Mouse (Mus musculus): ENCODE data around the gene Gm11042.

The Gm11042 gene

GRCm38 (mm10) chr12:74316344-74316973, at the start of gene Gm11042:
Gm11042 (minus strand) TSS chr12:74316394.
- DNase-seq (ENCODE audit: low spot score), result no peak

GRCm38 (mm10) chr12:74364477-74364876, 48.3 kb upstream of the Gm11042 start:
- DNase-seq (ENCODE audit: low spot score), result no peak

- DNase-seq (ENCODE audit: low spot score), result no peak
These were observed 46.9 kb upstream of the Gm11042 start for GRCm38 (mm10) chr12:74363076-74363475.

GRCm38 (mm10) chr12:74362453-74362852, 46.3 kb upstream of the Gm11042 start:
- no peak for DNase-seq (ENCODE audit: low spot score)

- DNase-seq (ENCODE audit: low spot score), result no peak
These were observed 43.6 kb upstream of the Gm11042 start for GRCm38 (mm10) chr12:74359791-74360190.

- DNase-seq (ENCODE audit: low spot score), result no peak
These were observed 41.6 kb upstream of the Gm11042 start for GRCm38 (mm10) chr12:74357806-74358205.

GRCm38 (mm10) chr12:74342720-74343119, 26.5 kb upstream of the Gm11042 start:
- DNase-seq (ENCODE audit: low spot score), result no peak

GRCm38 (mm10) chr12:74340070-74340469, 23.9 kb upstream of the Gm11042 start:
- DNase-seq (ENCODE audit: low spot score), result no peak

- no peak for DNase-seq (ENCODE audit: low spot score)
These were observed 17.5 kb upstream of the Gm11042 start for GRCm38 (mm10) chr12:74333706-74334105.

- peak; percentile 18 for DNase-seq (ENCODE audit: low spot score)
These were observed 16.8 kb upstream of the Gm11042 start for GRCm38 (mm10) chr12:74333016-74333415.

GRCm38 (mm10) chr12:74329759-74330158, 13.6 kb upstream of the Gm11042 start:
- DNase-seq (ENCODE audit: low spot score), result no peak

- no peak for DNase-seq (ENCODE audit: low spot score)
These were observed 10.4 kb upstream of the Gm11042 start for GRCm38 (mm10) chr12:74326644-74327043.

GRCm38 (mm10) chr12:74321981-74322380, 5.8 kb upstream of the Gm11042 start:
- DNase-seq (ENCODE audit: low spot score), result no peak

GRCm38 (mm10) chr12:74320318-74320717, 4.1 kb upstream of the Gm11042 start:
- DNase-seq (ENCODE audit: low spot score), result peak; percentile 37

- no peak for DNase-seq (ENCODE audit: low spot score)
These were observed 980 bp upstream of the Gm11042 start for GRCm38 (mm10) chr12:74316989-74317759.

- DNase-seq (ENCODE audit: low spot score), result no peak
These were observed 973 bp downstream of the Gm11042 start for GRCm38 (mm10) chr12:74315221-74315620.

GRCm38 (mm10) chr12:74312611-74313010, 3.6 kb downstream of the Gm11042 start:
- no peak for DNase-seq (ENCODE audit: low spot score)

- no peak for DNase-seq (ENCODE audit: low spot score)
These were observed 12.5 kb downstream of the Gm11042 start for GRCm38 (mm10) chr12:74303418-74304294.

- no peak for DNase-seq (ENCODE audit: low spot score)
These were observed 14.6 kb downstream of the Gm11042 start for GRCm38 (mm10) chr12:74301559-74301958.

- DNase-seq (ENCODE audit: low spot score), result no peak
These were observed 19.8 kb downstream of the Gm11042 start for GRCm38 (mm10) chr12:74296374-74296773.

- DNase-seq (ENCODE audit: low spot score), result no peak
These were observed 22.6 kb downstream of the Gm11042 start for GRCm38 (mm10) chr12:74293624-74294023.

GRCm38 (mm10) chr12:74290983-74291382, 25.2 kb downstream of the Gm11042 start:
- DNase-seq (ENCODE audit: low spot score), result no peak

- DNase-seq (ENCODE audit: low spot score), result no peak
These were observed 31.5 kb downstream of the Gm11042 start for GRCm38 (mm10) chr12:74284685-74285054.

All from c-Kit-positive CD71-positive TER-119-positive erythroid progenitor cells, embryonic 14.5 days (primary cell).